Mouse (Mus musculus) small intestine, adult 2 months (tissue): ENCODE data around the gene Mmp13. TPM values are rescaled to one million over a fixed set of nuclear protein-coding genes. Genes with fewer than 3 reads are reported as not detected.

Experiments
- H3K27ac ChIP-seq: fragments of 200-500 bp; 2 replicates; pipeline ENCODE4 v1.5.1; 2012; ENCODE audit warnings: low read depth, low read length, control low read depth, inconsistent platforms; ENCODE audit not compliant: insufficient read depth
- H3K27me3 ChIP-seq: fragments of 200-500 bp; 2 replicates; pipeline ENCODE4 v1.6.1; 2012; ENCODE audit warnings: mild to moderate bottlenecking, moderate library complexity, low read length, inconsistent platforms; ENCODE audit not compliant: control insufficient read depth, insufficient read depth
- H3K36me3 ChIP-seq: fragments of 200-500 bp; 2 replicates; pipeline ENCODE4 v1.6.1; 2012; ENCODE audit warnings: mild to moderate bottlenecking, low read length, control low read depth, inconsistent platforms; ENCODE audit not compliant: control insufficient read depth, insufficient read depth
- H3K4me1 ChIP-seq: fragments of 200-500 bp; 2 replicates; pipeline ENCODE4 v1.6.1; 2012; ENCODE audit warnings: low read length, inconsistent platforms, mixed read lengths; ENCODE audit not compliant: control insufficient read depth, insufficient read depth, insufficient read length
- H3K4me3 ChIP-seq: fragments of 200-500 bp; 2 replicates; pipeline ENCODE4 v1.5.1; 2012; ENCODE audit warnings: low read depth, mild to moderate bottlenecking, control low read depth, inconsistent platforms, low read length, moderate library complexity
- CTCF ChIP-seq: fragments of 200-500 bp; IDR thresholded peaks from 2 replicates; pipeline ENCODE4 v1.5.1; 2012; ENCODE audit warnings: low read depth, mild to moderate bottlenecking, control low read depth, inconsistent platforms, low read length, moderate library complexity, mixed read lengths; ENCODE audit not compliant: insufficient replicate concordance, insufficient read length; ENCODE audit errors: extremely low read depth
- POLR2A ChIP-seq: fragments of 200-500 bp; IDR thresholded peaks from 2 replicates; pipeline ENCODE4 v1.6.1; 2012; ENCODE audit warnings: low read depth, mild to moderate bottlenecking, control low read depth, inconsistent platforms, low read length, moderate library complexity
- WGBS: fragments of 180-500 bp; shearing (Covaris S2); methylation state at CpG from one replicate; pipeline ENCODE4 v1.1.7; 2018; 5-methylcytosine and 5-hydroxymethylcytosine counted together
- polyA plus RNA-seq: library from polyadenylated mRNA; depleted of rRNA; stranded (reverse); fragments of >200 nt; gene quantifications from 2 replicates; pipeline ENCODE4 v1.2.3, GENCODE M21; 2012; rRNA removed

The Mmp13 gene
- polyA plus RNA-seq, 1 experiment: 0.46 TPM

- 58% methylated on average over 2 of the region's 2 CpGs for WGBS
- Histone ChIP-seq H3K4me3 (no peak overlapping the region), H3K27ac (no peak overlapping the region), H3K4me1 (no peaks in the 10 kb centered on the region), H3K27me3 (no peaks in the 10 kb centered on the region), H3K36me3 (no peaks in the 10 kb centered on the region)
- TF ChIP-seq POLR2A (no peak), CTCF (no peak)
Measured at GRCm38 (mm10) chr9:7289501-7289900, 17.2 kb downstream of the Mmp13 start.

GRCm38 (mm10) chr9:7289901-7290300 is 17.6 kb downstream of the Mmp13 start:
- Histone ChIP-seq H3K27me3 (no peaks in the 10 kb centered on the region), H3K4me3 (no peak overlapping the region), H3K4me1 (no peaks in the 10 kb centered on the region), H3K36me3 (no peaks in the 10 kb centered on the region), H3K27ac (no peak overlapping the region)
- no peak for TF ChIP-seq CTCF
- TF ChIP-seq POLR2A: no peak
- WGBS: 88% methylated on average over 12 of the region's 12 CpGs

DNA sequence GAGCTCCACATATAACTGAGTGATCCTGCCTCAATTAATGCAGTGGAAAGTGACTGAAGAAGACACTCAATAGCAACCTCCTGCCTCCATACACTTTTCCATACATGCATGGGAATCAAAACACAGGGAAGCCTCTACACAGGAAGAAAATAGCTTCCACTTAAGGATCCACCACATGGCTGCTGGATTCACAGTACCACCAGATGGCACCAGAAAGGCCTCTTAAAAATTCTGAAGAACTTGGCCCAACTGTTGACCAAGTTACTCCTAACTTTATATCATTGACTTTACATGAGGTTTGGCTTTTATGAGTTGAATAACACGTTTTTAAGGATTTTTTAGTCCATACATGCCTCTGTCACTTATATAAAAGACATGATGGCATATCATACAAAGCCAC is 19.8 kb downstream of the Mmp13 start:
- 11% methylated on average over 1 of the region's 1 CpGs for WGBS
- no peak overlapping the region for H3K4me3 ChIP-seq

DNA sequence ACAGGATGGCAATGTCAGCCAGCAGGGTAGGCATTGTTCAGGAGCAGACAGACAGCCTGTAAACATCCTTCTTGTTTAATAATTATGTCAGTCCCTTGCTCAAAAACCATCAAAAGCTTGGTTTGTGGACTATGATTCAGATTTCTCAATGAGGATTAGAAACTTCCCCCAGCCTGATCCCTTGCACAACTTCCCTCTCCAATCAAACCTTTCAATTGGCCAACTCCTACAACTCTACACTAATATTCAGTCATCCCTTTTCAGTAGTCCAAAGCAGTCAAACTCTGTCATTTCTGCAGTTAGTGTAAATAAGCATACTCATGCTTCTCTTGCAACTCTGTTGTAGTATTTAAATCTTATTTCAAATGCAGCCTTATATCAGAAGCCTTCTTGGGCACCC is 59.5 kb downstream of the Mmp13 start:
- no peak overlapping the region for H3K27ac ChIP-seq
- H3K36me3 ChIP-seq: no peaks in the 10 kb centered on the region
- no peaks in the 10 kb centered on the region for H3K4me1 ChIP-seq
- H3K4me3 ChIP-seq: no peak overlapping the region
- no peak for TF ChIP-seq POLR2A
- no peak for TF ChIP-seq CTCF
- H3K27me3 ChIP-seq: no peaks in the 10 kb centered on the region

More for the DNA sequence above, 19.8 kb downstream of the Mmp13 start:
- H3K27ac ChIP-seq: no peak overlapping the region
- no peaks in the 10 kb centered on the region for H3K36me3 ChIP-seq
- no peaks in the 10 kb centered on the region for H3K4me1 ChIP-seq
- H3K27me3 ChIP-seq: no peaks in the 10 kb centered on the region
- TF ChIP-seq POLR2A (no peak), CTCF (no peak)

Other genes with a start within 250 kb of the Mmp13 start
- gene Dync2h1, start 88.1 kb upstream of the Mmp13 start, polyA plus RNA-seq: 0.05 and 0.18 TPM in 2 replicates
- 11.7 and 17.7 TPM in 2 replicates for gene Dcun1d5, start 88.0 kb upstream of the Mmp13 start, polyA plus RNA-seq
- gene Mmp12, start 71.9 kb downstream of the Mmp13 start, polyA plus RNA-seq: 0.05 and 0.66 TPM in 2 replicates
- gene Mmp1b, start 115.5 kb downstream of the Mmp13 start, polyA plus RNA-seq: not detected in 2 replicates
- gene Mmp3, start 173.3 kb downstream of the Mmp13 start, polyA plus RNA-seq: 0.10 and 0.39 TPM in 2 replicates
- gene Mmp10, start 229.8 kb downstream of the Mmp13 start, polyA plus RNA-seq: 3.9 and 6.7 TPM in 2 replicates